ENCODE assay signal across 21 mouse cellular contexts in genomic region chr10:20474036-20474435, GRCm38 (mm10).
DNase-seq lines count a peak whose midpoint lies in the region; ATAC-seq and TF ChIP-seq lines count a peak whose summit lies in the region.
"Had no signal": no experiment of that assay in that cellular context is flagged by ENCODE, and none has a peak within 500 bp of the region (broad histone marks: within the 10 kb centered on the region; RNA-seq: fewer than 3 reads in every experiment).

No protein-coding gene starts in this region.

- intact Hi-C loops in left cerebral cortex, adult 2 months (cut with DNase I): no loop called here

- peaks cover 6% of the 10 kb centered on the region for H3K4me1 ChIP-seq in liver, postnatal 0 days (ENCODE audit: insufficient read depth)
- 0 out of 2 replicates have a peak, but pooled peaks cover 10% of the 10 kb centered on the region for H3K4me1 ChIP-seq in forebrain, embryonic 15.5 days
- H3K4me1 ChIP-seq in intestine, embryonic 16.5 days (ENCODE audit: control insufficient read depth, insufficient read depth, low read length): peaks cover 3% of the 10 kb centered on the region; the same call in 1 of the 2 replicates
- H3K4me1 ChIP-seq: liver, embryonic 13.5 days had no signal

- TF ChIP-seq CTCF in liver, postnatal 0 days (IDR thresholded peaks at IDR 0.05; ENCODE audit: low read depth): no peak
- no peak for TF ChIP-seq CTCF in left cerebral cortex, adult 2 months (IDR thresholded peaks at IDR 0.05)

- 57% methylated on average over 9 of the region's 9 CpGs for WGBS in liver, postnatal 0 days (ENCODE audit: insufficient replicate concordance)
- 84% methylated on average over 9 of the region's 9 CpGs for WGBS in forebrain, embryonic 15.5 days
- WGBS in intestine, embryonic 16.5 days: 60% methylated on average over 9 of the region's 9 CpGs

- H3K9me3 ChIP-seq in liver, postnatal 0 days (ENCODE audit: low read length): no peaks in the 10 kb centered on the region
- H3K9me3 ChIP-seq in forebrain, embryonic 15.5 days: no peaks in the 10 kb centered on the region
- no peaks in the 10 kb centered on the region for H3K9me3 ChIP-seq in intestine, embryonic 16.5 days (ENCODE audit: control insufficient read depth, low read length)
- H3K9me3 ChIP-seq: heart, embryonic 13.5 days; hindbrain, embryonic 13.5 days; liver, embryonic 13.5 days; midbrain, embryonic 13.5 days had no signal

- no peak overlapping the region for H3K27ac ChIP-seq in liver, postnatal 0 days (ENCODE audit: low read depth)
- H3K27ac ChIP-seq in forebrain, embryonic 15.5 days (replicated peaks): peak overlapping the region; percentile 71
- H3K27ac ChIP-seq in intestine, embryonic 16.5 days (ENCODE audit: low read length): peak overlapping the region; percentile 45; the same call in 1 of the 2 replicates
- H3K27ac ChIP-seq in left cerebral cortex, adult 2 months: no peak overlapping the region
- H3K27ac ChIP-seq: heart, embryonic 13.5 days; liver, embryonic 13.5 days had no signal

- no peaks in the 10 kb centered on the region for H3K36me3 ChIP-seq in liver, postnatal 0 days (replicated peaks; ENCODE audit: insufficient read depth, low read length)
- no peaks in the 10 kb centered on the region for H3K36me3 ChIP-seq in forebrain, embryonic 15.5 days
- no peaks in the 10 kb centered on the region for H3K36me3 ChIP-seq in intestine, embryonic 16.5 days (ENCODE audit: control insufficient read depth, insufficient read depth, low read length)
- H3K36me3 ChIP-seq: heart, embryonic 13.5 days; hindbrain, embryonic 13.5 days; liver, embryonic 13.5 days; midbrain, embryonic 13.5 days had no signal

- peak overlapping the region; percentile 22; the same call in 1 of the 2 replicates for H3K4me2 ChIP-seq in liver, postnatal 0 days (ENCODE audit: low read depth, low read length)
- no peak overlapping the region for H3K4me2 ChIP-seq in forebrain, embryonic 15.5 days (replicated peaks)
- peak overlapping the region; percentile 19; the same call in 1 of the 2 replicates for H3K4me2 ChIP-seq in intestine, embryonic 16.5 days (ENCODE audit: low read depth, low read length)
- H3K4me2 ChIP-seq: heart, embryonic 13.5 days; hindbrain, embryonic 13.5 days; liver, embryonic 13.5 days; lung, embryonic 14.5 days; midbrain, embryonic 13.5 days had no signal

- no peak overlapping the region for H3K9ac ChIP-seq in liver, postnatal 0 days (replicated peaks)
- H3K9ac ChIP-seq in forebrain, embryonic 15.5 days (replicated peaks): no peak overlapping the region
- H3K9ac ChIP-seq in intestine, embryonic 16.5 days (ENCODE audit: low read depth, low read length): no peak overlapping the region
- H3K9ac ChIP-seq: heart, embryonic 13.5 days; hindbrain, embryonic 13.5 days; liver, embryonic 13.5 days; lung, embryonic 14.5 days; midbrain, embryonic 13.5 days had no signal

- no peak for DNase-seq in liver, postnatal 0 days
- DNase-seq in liver: no peak
- no peak for DNase-seq in cerebellum, adult 11-12 months
- DNase-seq in cerebellum, adult 18-20 months: no peak
- no peak for DNase-seq in left cerebral cortex, adult 2 months (ENCODE audit: extremely low spot score in 1 of 2, low spot score in 2 of 2)
- DNase-seq: adrenal gland, postnatal 10 days; cerebellum, adult 8-10 months; gastrocnemius, postnatal 14 days; heart, adult 18-20 months; heart, postnatal 14 days; kidney, adult 8-10 months; kidney, postnatal 10 days; liver, embryonic 13.5 days; lung, embryonic 14.5 days had no signal

- TF ChIP-seq EP300 in liver, postnatal 0 days (IDR thresholded peaks at IDR 0.05; ENCODE audit: low read depth): no peak

- H3K27me3 ChIP-seq in liver, postnatal 0 days (ENCODE audit: insufficient read depth, low read length): no peaks in the 10 kb centered on the region
- no peaks in the 10 kb centered on the region for H3K27me3 ChIP-seq in forebrain, embryonic 15.5 days
- no peaks in the 10 kb centered on the region for H3K27me3 ChIP-seq in intestine, embryonic 16.5 days (replicated peaks; ENCODE audit: control insufficient read depth, insufficient read depth, low read length)
- H3K27me3 ChIP-seq: heart, embryonic 13.5 days; hindbrain, embryonic 13.5 days; liver, embryonic 13.5 days; midbrain, embryonic 13.5 days had no signal

- ATAC-seq in liver, postnatal 0 days: no peak
- no peak for ATAC-seq in forebrain, embryonic 15.5 days (replicated peaks)
- peak; percentile 71 for ATAC-seq in intestine, embryonic 16.5 days
- ATAC-seq: activated CD4-positive, CD25-positive, alpha-beta regulatory T cell, adult 4 months had no signal

- no peak overlapping the region for H3K4me3 ChIP-seq in liver, postnatal 0 days (ENCODE audit: low read depth, low read length)
- no peak overlapping the region for H3K4me3 ChIP-seq in forebrain, embryonic 15.5 days
- H3K4me3 ChIP-seq in intestine, embryonic 16.5 days (ENCODE audit: low read length): no peak overlapping the region
- H3K4me3 ChIP-seq in left cerebral cortex, adult 2 months: no peak overlapping the region
- H3K4me3 ChIP-seq: heart, embryonic 13.5 days; hindbrain, embryonic 13.5 days; liver, embryonic 13.5 days; midbrain, embryonic 13.5 days; myocyte had no signal

Comparison
In these comparisons a context has a peak if more than half of its experiments do, and no peak if none do; other contexts are left out.
1. H3K27ac ChIP-seq: peak in forebrain, embryonic 15.5 days (single experiment) and intestine, embryonic 16.5 days (single experiment); none in liver, postnatal 0 days (single experiment) and left cerebral cortex, adult 2 months (single experiment).